Mouse (Mus musculus) embryonic fibroblast, embryonic 13.5 days (primary cell): ENCODE data around the gene Ccdc159. TPM values are rescaled to one million over a fixed set of nuclear protein-coding genes. Genes with fewer than 3 reads are reported as not detected.

Experiments
- H3K27ac ChIP-seq: 2 replicates; pipeline ENCODE4 v1.5.1; 2012; ENCODE audit warnings: low read length, control low read depth, inconsistent platforms; ENCODE audit not compliant: insufficient read depth
- H3K4me1 ChIP-seq: 2 replicates; pipeline ENCODE4 v1.6.1; 2011; ENCODE audit warnings: low read length; ENCODE audit not compliant: control insufficient read depth, insufficient read depth
- H3K4me3 ChIP-seq: 2 replicates; pipeline ENCODE4 v1.5.1; 2011; ENCODE audit warnings: mild to moderate bottlenecking, control low read depth, low read length; ENCODE audit not compliant: insufficient read depth
- CTCF ChIP-seq: IDR thresholded peaks from 2 replicates; pipeline ENCODE4 v1.5.1; 2011; ENCODE audit warnings: mild to moderate bottlenecking, control low read depth, low read length, moderate library complexity, borderline replicate concordance; ENCODE audit not compliant: insufficient read depth
- POLR2A ChIP-seq: IDR thresholded peaks from 2 replicates; pipeline ENCODE4 v1.6.1; 2011; ENCODE audit warnings: low read depth, mild to moderate bottlenecking, control low read depth, low read length, moderate library complexity
- polyA plus RNA-seq: library from polyadenylated mRNA; stranded (reverse); fragments of >200 nt; gene quantifications from 2 replicates; pipeline ENCODE4 v1.2.4, GENCODE M21; 2011; ENCODE audit warnings: low read depth; ENCODE audit not compliant: missing spikeins, insufficient read length

Ccdc159 gene
- polyA plus RNA-seq, 1 experiment, result 5.6 TPM

DNA sequence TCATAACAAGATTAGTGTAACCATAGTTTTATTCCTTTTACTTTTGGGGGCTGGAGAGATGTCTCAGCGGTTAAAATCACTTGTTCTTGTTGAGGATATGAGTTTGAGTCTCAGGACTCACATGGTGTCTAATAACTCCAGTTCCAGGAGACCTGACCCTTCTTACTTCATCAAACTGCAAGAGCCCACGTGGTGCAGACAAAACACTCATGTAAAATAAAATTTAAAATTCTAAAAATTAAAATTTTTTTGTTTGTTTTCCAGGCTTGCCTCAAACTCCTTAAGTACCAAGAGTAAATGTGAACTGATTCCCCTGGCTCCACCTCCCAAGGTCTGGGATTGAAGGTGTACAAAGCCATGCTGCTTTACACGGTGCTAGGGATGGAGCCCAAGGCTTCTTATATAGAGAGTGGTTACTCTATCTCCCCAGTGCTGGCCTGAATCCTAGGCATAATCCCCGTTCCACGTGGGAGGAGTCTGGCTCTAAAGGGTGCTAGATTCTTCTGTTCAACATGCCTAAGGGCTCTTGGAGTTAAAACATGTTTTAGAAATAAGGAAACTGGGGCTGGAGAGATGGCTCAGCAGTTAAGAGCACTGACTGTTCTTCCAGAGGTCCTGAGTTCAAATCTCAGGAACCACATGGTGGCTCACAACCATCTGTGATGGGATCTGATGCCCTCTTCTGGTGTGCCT is 8.4 kb upstream of the Ccdc159 start:
- TF ChIP-seq CTCF (no peak), POLR2A (no peak)
- Histone ChIP-seq H3K4me3 (no peak overlapping the region), H3K27ac (no peak overlapping the region), H3K4me1 (0 out of 2 replicates have a peak, but pooled peaks cover 3% of the 10 kb centered on the region)

GRCm38 (mm10) chr9:21923036-21923435 is 4.2 kb upstream of the Ccdc159 start:
- 0 out of 2 replicates have a peak overlapping the region, but pooled peaks have one; percentile 24 for H3K27ac ChIP-seq
- no peak for TF ChIP-seq POLR2A
- TF ChIP-seq CTCF, result no peak
- peaks cover 5% of the 10 kb centered on the region; the same call in 1 of the 2 replicates for H3K4me1 ChIP-seq
- no peak overlapping the region for H3K4me3 ChIP-seq

GRCm38 (mm10) chr9:21923490-21924098 is 3.7 kb upstream of the Ccdc159 start:
- Histone ChIP-seq H3K4me3 (no peak overlapping the region), H3K27ac (peak overlapping the region; percentile 24; the same call in 1 of the 2 replicates), H3K4me1 (peaks cover 5% of the 10 kb centered on the region; the same call in 1 of the 2 replicates)
- no peak for TF ChIP-seq POLR2A
- TF ChIP-seq CTCF, result no peak

- H3K4me1 ChIP-seq, result peaks cover 5% of the 10 kb centered on the region; the same call in 1 of the 2 replicates
- peak overlapping the region; percentile 21; the same call in 1 of the 2 replicates for H3K27ac ChIP-seq
- no peak overlapping the region for H3K4me3 ChIP-seq
- no peak for TF ChIP-seq POLR2A
- TF ChIP-seq CTCF, result no peak
Observed at GRCm38 (mm10) chr9:21924099-21924493, 3.2 kb upstream of the Ccdc159 start.

- Histone ChIP-seq H3K27ac (no peak overlapping the region), H3K4me3 (no peak overlapping the region), H3K4me1 (peaks cover 5% of the 10 kb centered on the region; the same call in 1 of the 2 replicates)
- TF ChIP-seq CTCF, result no peak
- TF ChIP-seq POLR2A, result no peak
Observed at GRCm38 (mm10) chr9:21925034-21925433, 2.2 kb upstream of the Ccdc159 start.

DNA sequence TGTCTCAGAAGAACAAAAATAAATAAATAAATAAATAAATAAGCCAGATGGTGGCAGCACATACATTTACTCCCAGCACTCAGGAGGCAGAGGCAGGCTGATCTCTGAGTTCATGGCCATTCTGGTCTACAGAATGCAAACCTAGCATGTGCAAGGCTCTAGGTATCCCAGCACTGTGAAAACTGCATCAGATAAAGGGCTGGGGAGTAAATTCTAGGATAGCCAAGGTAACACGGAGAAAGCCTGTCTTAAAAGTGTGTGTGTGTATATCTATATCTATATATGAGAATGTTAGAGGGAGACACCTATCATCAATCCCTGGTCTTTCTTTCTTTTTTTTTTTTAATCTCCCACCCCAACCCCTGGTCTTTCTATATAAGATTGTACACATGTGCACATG is 1.8 kb upstream of the Ccdc159 start:
- peaks cover 5% of the 10 kb centered on the region; the same call in 1 of the 2 replicates for H3K4me1 ChIP-seq

DNA sequence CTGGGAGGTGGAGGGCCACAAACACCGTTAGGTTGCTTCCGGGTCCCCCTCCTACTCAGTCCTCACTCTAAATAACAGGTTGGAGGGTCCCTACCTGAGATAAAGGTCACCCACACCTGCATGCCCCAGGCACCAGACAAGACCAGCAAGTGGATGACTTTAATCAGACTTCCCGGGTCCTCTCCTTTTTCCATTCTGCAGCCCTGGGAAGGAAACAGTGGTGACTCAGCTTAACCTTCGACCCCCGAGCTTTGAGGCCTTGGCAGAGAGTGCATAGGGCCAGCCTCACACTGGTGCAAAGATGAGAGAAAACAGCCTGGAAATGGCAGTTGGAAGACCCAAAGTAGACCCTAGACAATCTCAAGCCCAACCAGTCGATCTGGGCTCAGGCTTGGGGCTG is 1.1 kb upstream of the Ccdc159 start:
- TF ChIP-seq POLR2A (no peak), CTCF (no peak)
- Histone ChIP-seq H3K4me3 (peak overlapping the region; percentile 54; the same call in 1 of the 2 replicates), H3K27ac (no peak overlapping the region), H3K4me1 (peaks cover 5% of the 10 kb centered on the region; the same call in 1 of the 2 replicates)

More for the DNA sequence above, 1.8 kb upstream of the Ccdc159 start:
- no peak for TF ChIP-seq POLR2A
- TF ChIP-seq CTCF, result no peak
- no peak overlapping the region for H3K4me3 ChIP-seq
- H3K27ac ChIP-seq, result no peak overlapping the region

- TF ChIP-seq POLR2A, result no peak
- peaks cover 5% of the 10 kb centered on the region; the same call in 1 of the 2 replicates for H3K4me1 ChIP-seq
- H3K27ac ChIP-seq, result peak overlapping the region; percentile 20; the same call in 1 of the 2 replicates
- peak overlapping the region; percentile 54 for H3K4me3 ChIP-seq
Observed at GRCm38 (mm10) chr9:21926784-21927183, 487 bp upstream of the Ccdc159 start.

DNA sequence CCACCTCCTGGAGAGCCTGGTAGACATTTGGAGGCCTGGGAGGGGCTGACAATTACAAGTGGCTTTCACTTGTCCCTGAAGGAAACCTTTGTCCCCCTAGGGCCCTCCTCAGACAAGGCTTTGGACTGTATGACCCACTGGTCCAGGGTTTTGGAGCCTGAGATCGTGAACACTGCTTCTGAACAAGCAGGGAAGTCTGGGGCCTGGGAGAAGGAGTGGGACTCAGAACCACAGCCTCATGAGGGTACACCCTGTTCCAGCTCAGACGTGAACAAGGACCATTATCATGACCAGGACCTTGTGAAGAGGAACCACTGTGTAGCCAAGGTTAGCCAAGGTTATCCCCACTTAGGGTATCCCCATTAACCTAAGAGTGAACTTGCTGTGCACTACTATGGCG is 1.9 kb downstream of the Ccdc159 start:
- no peak overlapping the region for H3K27ac ChIP-seq
- no peak overlapping the region for H3K4me3 ChIP-seq
- peaks cover 2% of the 10 kb centered on the region; the same call in 1 of the 2 replicates for H3K4me1 ChIP-seq
- TF ChIP-seq POLR2A, result no peak
- TF ChIP-seq CTCF, result no peak

DNA sequence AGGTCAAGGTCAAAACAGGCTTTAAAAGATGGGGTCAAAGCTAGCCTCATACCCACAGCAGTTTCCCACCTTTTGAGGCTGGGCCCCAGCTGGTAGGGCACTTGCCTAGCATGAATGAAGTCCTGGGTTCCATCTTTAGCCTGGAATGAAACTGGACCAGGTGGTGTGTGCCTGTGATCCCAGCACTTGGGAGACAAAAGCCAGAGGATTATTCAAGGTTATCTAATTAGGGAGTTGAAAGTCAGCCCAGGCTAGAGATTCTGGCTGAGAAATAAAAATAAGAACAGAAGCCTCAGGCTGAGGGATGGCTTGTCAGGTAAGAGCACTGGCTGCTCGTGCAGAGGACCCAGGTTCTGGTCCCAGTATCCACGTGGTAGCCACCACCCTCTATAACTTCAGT is 4.7 kb downstream of the Ccdc159 start:
- H3K4me3 ChIP-seq, result no peak overlapping the region
- H3K27ac ChIP-seq, result no peak overlapping the region
- TF ChIP-seq CTCF, result no peak
- TF ChIP-seq POLR2A, result no peak
- no peaks in the 10 kb centered on the region for H3K4me1 ChIP-seq

- Histone ChIP-seq H3K4me1 (peaks cover under 1% of the 10 kb centered on the region), H3K4me3 (no peak overlapping the region), H3K27ac (no peak overlapping the region)
- no peak for TF ChIP-seq POLR2A
- TF ChIP-seq CTCF, result no peak
Observed at GRCm38 (mm10) chr9:21932445-21933137, 5.3 kb downstream of the Ccdc159 start.
